Mouse (Mus musculus): ENCODE results near the gene Esyt2. TPM values are rescaled to one million over a fixed set of nuclear protein-coding genes. Genes with fewer than 3 reads are reported as not detected.

The Esyt2 gene
- total and polyA plus RNA-seq, 2 experiments from 2014 or later = 8.1 to 49.7 TPM

DNA sequence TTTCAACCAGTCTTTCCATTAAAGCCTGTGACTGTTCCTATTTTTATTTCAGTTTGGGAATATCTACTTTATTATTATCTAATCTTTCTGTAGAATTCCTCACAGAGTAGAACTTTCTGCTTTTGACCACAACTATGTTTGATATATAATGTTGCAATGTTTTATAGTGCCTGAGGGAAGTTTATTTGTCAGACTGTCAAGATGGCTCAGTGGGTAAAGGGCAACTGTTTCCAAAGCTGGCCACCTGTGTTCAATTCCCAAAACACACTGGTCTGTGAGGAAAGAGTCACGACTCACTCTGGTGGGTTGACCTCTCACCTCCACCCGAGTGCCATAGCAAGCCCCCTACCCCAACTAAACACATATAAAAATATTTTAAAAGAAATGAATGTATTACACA lies 68.4 kb downstream of the Esyt2 start:
- DNase-seq = no peak
- no peak for TF ChIP-seq CTCF (IDR thresholded peaks at IDR 0.05; ENCODE audit: low read depth)
- peaks cover 22% of the 10 kb centered on the region for H3K36me3 ChIP-seq (ENCODE audit: insufficient read depth)
- ATAC-seq = no peak
- no peaks in the 10 kb centered on the region for H3K4me1 ChIP-seq (ENCODE audit: insufficient read depth)
- no peak overlapping the region for H3K27ac ChIP-seq (ENCODE audit: low read depth, low read length)
- H3K4me2 ChIP-seq (ENCODE audit: low read depth) = no peak overlapping the region
- H3K9me3 ChIP-seq (ENCODE audit: low read length) = no peaks in the 10 kb centered on the region
- H3K4me3 ChIP-seq (ENCODE audit: low read depth, low read length) = no peak overlapping the region
- no peaks in the 10 kb centered on the region for H3K27me3 ChIP-seq (ENCODE audit: insufficient read depth, low read length)
- WGBS = 80% methylated on average over 2 of the region's 2 CpGs
- no peak overlapping the region for H3K9ac ChIP-seq

DNA sequence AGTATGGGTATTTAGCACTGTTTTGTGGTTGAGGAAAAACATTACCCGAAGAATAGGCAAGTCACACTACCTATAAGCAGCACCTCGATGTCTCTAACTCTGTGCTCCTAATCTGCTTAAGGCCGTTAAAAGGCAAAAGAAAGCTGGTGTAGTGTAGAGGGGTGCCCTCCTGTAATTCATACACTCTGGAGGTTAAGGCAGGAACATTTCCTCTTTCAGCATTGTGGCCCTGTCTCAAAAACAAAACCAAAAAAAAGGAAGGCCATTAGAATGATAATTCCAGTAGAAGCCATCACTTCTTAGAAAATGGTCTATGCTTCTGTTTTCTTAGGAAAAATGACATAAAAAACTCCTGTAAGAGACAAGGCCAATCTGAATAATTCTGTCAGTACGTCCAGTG lies 70.0 kb downstream of the Esyt2 start:
- no peak for TF ChIP-seq CTCF (IDR thresholded peaks at IDR 0.05; ENCODE audit: low read depth)
- Histone ChIP-seq H3K27ac (ENCODE audit: low read depth, low read length) (no peak overlapping the region), H3K4me3 (ENCODE audit: low read depth, low read length) (no peak overlapping the region), H3K27me3 (ENCODE audit: insufficient read depth, low read length) (no peaks in the 10 kb centered on the region), H3K4me2 (ENCODE audit: low read depth) (no peak overlapping the region), H3K9me3 (ENCODE audit: low read length) (no peaks in the 10 kb centered on the region), H3K9ac (no peak overlapping the region), H3K4me1 (ENCODE audit: insufficient read depth) (no peaks in the 10 kb centered on the region), H3K36me3 (ENCODE audit: insufficient read depth) (peaks cover 22% of the 10 kb centered on the region)
- DNase-seq (no peak), ATAC-seq (no peak)
- 78% methylated on average over 4 of the region's 4 CpGs for WGBS

DNA sequence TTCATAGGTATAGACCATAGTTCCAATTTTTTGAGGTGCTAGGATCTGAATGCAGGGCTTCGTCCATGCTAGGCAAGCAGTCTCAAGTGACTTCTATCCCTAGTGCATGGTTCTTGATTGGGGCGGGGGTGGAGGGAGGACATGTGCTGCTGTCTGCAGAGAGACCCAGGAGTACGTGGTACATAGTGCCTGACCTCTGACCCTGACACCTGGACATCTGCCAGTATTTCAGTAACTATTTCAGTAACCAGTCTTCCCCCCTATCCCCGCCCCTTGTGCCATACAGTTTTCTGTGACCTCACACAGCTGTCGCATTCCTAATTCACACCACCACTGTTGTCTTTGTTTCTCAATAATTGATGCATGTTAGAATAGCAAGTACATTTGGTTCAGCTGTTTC lies 71.4 kb downstream of the Esyt2 start:
- Histone ChIP-seq H3K9ac (no peak overlapping the region), H3K9me3 (ENCODE audit: low read length) (no peaks in the 10 kb centered on the region), H3K27ac (ENCODE audit: low read depth, low read length) (no peak overlapping the region), H3K27me3 (ENCODE audit: insufficient read depth, low read length) (no peaks in the 10 kb centered on the region), H3K4me2 (ENCODE audit: low read depth) (no peak overlapping the region), H3K4me3 (ENCODE audit: low read depth, low read length) (no peak overlapping the region), H3K36me3 (ENCODE audit: insufficient read depth) (peaks cover 12% of the 10 kb centered on the region), H3K4me1 (ENCODE audit: insufficient read depth) (no peaks in the 10 kb centered on the region)
- ATAC-seq (no peak), DNase-seq (no peak)
- no peak for TF ChIP-seq CTCF (IDR thresholded peaks at IDR 0.05; ENCODE audit: low read depth)
- 72% methylated on average over 5 of the region's 5 CpGs for WGBS

DNA sequence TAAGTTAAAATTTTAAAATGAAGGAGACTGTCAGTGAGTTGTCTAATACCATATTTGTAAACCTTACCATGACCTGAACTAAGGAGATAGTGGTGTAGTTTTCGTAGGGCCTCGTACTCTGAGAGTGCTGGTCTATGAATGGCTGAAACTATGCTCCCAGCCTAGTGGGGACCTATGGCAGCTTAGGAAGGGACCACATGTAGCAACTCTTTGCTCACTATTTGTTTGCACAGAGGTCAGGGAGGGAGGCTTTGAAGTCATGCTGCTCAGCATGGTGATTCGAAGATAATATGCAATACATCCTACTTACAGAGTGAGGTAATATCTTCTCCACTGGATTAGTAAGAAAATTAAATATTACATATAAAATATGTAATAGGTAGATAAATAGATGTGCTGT lies 73.7 kb downstream of the Esyt2 start:
- H3K36me3 ChIP-seq (ENCODE audit: insufficient read depth) = peaks cover 12% of the 10 kb centered on the region
- no peaks in the 10 kb centered on the region for H3K4me1 ChIP-seq (ENCODE audit: insufficient read depth)
- 92% methylated on average over 3 of the region's 3 CpGs for WGBS
- H3K4me3 ChIP-seq (ENCODE audit: low read depth, low read length) = no peak overlapping the region
- H3K9ac ChIP-seq = no peak overlapping the region
- H3K27me3 ChIP-seq (ENCODE audit: insufficient read depth, low read length) = no peaks in the 10 kb centered on the region
- H3K9me3 ChIP-seq (ENCODE audit: low read length) = no peaks in the 10 kb centered on the region
- TF ChIP-seq CTCF (IDR thresholded peaks at IDR 0.05; ENCODE audit: low read depth) = no peak
- H3K4me2 ChIP-seq (ENCODE audit: low read depth) = no peak overlapping the region
- DNase-seq (no peak), ATAC-seq (no peak)
- H3K27ac ChIP-seq (ENCODE audit: low read depth, low read length) = no peak overlapping the region

DNA sequence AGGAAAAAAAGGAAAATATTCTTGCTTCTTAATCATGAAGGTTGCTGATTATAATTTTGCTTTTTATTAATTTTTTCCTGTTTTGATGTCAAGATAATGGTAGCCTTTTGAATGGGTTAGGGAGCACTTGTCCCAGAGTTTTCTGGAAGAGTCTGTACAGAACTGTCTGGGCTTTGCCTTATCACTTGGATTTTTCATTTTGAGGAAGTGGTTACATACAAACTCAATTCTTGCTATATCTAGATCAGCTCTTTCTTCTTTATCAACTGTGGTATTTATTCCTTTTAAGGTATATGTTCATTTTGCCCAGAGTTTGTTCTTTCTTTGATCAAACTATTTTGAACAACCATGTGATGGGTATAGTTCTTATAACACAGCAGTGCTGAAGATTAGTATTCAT lies 81.1 kb downstream of the Esyt2 start:
- H3K9ac ChIP-seq = no peak overlapping the region
- peaks cover 39% of the 10 kb centered on the region for H3K36me3 ChIP-seq (ENCODE audit: insufficient read depth)
- H3K4me2 ChIP-seq (ENCODE audit: low read depth) = no peak overlapping the region
- H3K4me1 ChIP-seq (ENCODE audit: insufficient read depth) = no peaks in the 10 kb centered on the region
- H3K27me3 ChIP-seq (ENCODE audit: insufficient read depth, low read length) = no peaks in the 10 kb centered on the region
- H3K9me3 ChIP-seq (ENCODE audit: low read length) = no peaks in the 10 kb centered on the region
- ATAC-seq (no peak), DNase-seq (no peak)
- TF ChIP-seq CTCF (IDR thresholded peaks at IDR 0.05; ENCODE audit: low read depth) = no peak
- H3K27ac ChIP-seq (ENCODE audit: low read depth, low read length) = no peak overlapping the region
- no peak overlapping the region for H3K4me3 ChIP-seq (ENCODE audit: low read depth, low read length)

DNA sequence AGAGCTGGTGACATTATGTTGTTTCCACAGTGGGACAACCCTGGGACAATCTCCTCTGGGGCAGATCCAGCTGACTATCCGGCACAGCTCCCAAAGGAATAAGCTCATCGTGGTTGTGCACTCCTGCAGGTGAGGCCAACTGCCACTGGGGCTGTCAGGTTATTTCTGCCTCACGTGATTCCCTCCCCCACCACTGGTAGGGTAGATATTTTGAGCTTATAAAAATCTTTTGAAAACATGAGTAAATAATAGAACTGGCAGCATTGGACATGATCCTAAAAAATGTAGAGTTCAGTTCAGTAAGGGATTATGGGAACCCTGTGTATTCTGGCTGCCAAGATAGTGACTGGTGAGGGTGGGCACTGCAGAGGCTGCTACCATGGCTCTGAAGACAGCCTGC lies 85.9 kb downstream of the Esyt2 start:
- no peak for TF ChIP-seq CTCF (IDR thresholded peaks at IDR 0.05; ENCODE audit: low read depth)
- Histone ChIP-seq H3K4me2 (ENCODE audit: low read depth) (no peak overlapping the region), H3K4me1 (ENCODE audit: insufficient read depth) (no peaks in the 10 kb centered on the region), H3K4me3 (ENCODE audit: low read depth, low read length) (no peak overlapping the region), H3K36me3 (ENCODE audit: insufficient read depth) (peaks cover 46% of the 10 kb centered on the region), H3K9me3 (ENCODE audit: low read length) (no peaks in the 10 kb centered on the region), H3K27ac (ENCODE audit: low read depth, low read length) (no peak overlapping the region), H3K9ac (no peak overlapping the region), H3K27me3 (ENCODE audit: insufficient read depth, low read length) (no peaks in the 10 kb centered on the region)
- ATAC-seq (no peak), DNase-seq (no peak)
- WGBS = 90% methylated on average over 3 of the region's 3 CpGs

DNA sequence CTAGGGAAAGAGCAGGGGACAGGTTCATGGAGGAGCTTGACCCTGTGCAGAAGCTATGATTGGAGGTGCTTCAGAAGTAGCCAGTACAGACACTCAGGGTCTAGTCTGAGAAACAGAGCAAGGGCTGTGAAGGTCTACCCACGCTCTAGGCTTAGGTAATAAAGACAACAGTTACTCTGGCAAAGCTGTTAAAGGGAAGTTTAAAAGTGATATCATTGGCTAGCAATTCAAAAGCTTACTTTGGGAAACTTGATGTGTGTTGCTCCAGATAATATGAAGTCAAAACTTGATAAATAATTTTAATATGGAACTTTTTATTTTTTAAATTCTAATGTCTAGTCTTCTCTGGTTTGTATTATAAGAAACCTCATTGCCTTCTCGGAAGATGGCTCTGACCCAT lies 86.3 kb downstream of the Esyt2 start:
- no peak for ATAC-seq
- H3K27me3 ChIP-seq (ENCODE audit: insufficient read depth, low read length) = no peaks in the 10 kb centered on the region
- no peak overlapping the region for H3K27ac ChIP-seq (ENCODE audit: low read depth, low read length)
- no peak overlapping the region for H3K4me2 ChIP-seq (ENCODE audit: low read depth)
- no peaks in the 10 kb centered on the region for H3K9me3 ChIP-seq (ENCODE audit: low read length)
- no peak overlapping the region for H3K9ac ChIP-seq
- DNase-seq = no peak
- H3K4me1 ChIP-seq (ENCODE audit: insufficient read depth) = no peaks in the 10 kb centered on the region
- no peak overlapping the region for H3K4me3 ChIP-seq (ENCODE audit: low read depth, low read length)
- peaks cover 46% of the 10 kb centered on the region for H3K36me3 ChIP-seq (ENCODE audit: insufficient read depth)
- no peak for TF ChIP-seq CTCF (IDR thresholded peaks at IDR 0.05; ENCODE audit: low read depth)
- 93% methylated on average over 2 of the region's 2 CpGs for WGBS

DNA sequence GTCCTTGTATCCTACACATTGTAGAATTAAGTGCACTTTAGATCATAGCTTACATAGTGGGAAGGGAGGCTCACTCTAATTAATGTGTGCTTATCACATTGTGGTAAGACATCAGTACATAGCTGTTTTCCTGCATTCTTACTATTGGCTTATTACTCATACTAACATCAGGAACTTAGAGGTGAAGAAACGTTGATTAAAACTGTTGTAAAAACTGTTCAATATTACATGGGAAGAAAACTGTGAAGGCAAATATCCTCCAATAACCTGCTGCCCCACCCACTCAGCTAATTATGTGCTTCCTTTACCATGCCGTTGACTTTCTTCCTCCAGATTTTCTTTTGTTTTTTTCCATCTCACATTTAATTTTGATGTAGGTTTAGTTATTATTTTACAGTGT lies 87.9 kb downstream of the Esyt2 start:
- 89% methylated on average over 2 of the region's 2 CpGs for WGBS
- no peak for TF ChIP-seq CTCF (IDR thresholded peaks at IDR 0.05; ENCODE audit: low read depth)
- Histone ChIP-seq H3K9ac (no peak overlapping the region), H3K4me3 (ENCODE audit: low read depth, low read length) (no peak overlapping the region), H3K9me3 (ENCODE audit: low read length) (no peaks in the 10 kb centered on the region), H3K36me3 (ENCODE audit: insufficient read depth) (peaks cover 40% of the 10 kb centered on the region), H3K4me2 (ENCODE audit: low read depth) (no peak overlapping the region), H3K4me1 (ENCODE audit: insufficient read depth) (no peaks in the 10 kb centered on the region), H3K27ac (ENCODE audit: low read depth, low read length) (no peak overlapping the region), H3K27me3 (ENCODE audit: insufficient read depth, low read length) (no peaks in the 10 kb centered on the region)
- DNase-seq (no peak), ATAC-seq (no peak)
